Mouse (Mus musculus) erythroblast, embryonic 14.5 days (primary cell): Measurements from ENCODE around the gene Hmgcs1. TPM values are rescaled to one million over a fixed set of nuclear protein-coding genes. Genes with fewer than 3 reads are reported as not detected.
A peak's percentile ranks its signal among the peaks of the same experiment; 100 is the strongest.

Experiments
- H3K27me3 ChIP-seq: 2 replicates; pipeline ENCODE4 v1.6.1; 2012; ENCODE audit warnings: inconsistent platforms; ENCODE audit not compliant: control insufficient read depth
- H3K36me3 ChIP-seq: 2 replicates; pipeline ENCODE4 v1.6.1; 2012; ENCODE audit warnings: mild to moderate bottlenecking, inconsistent platforms; ENCODE audit not compliant: control insufficient read depth
- H3K4me1 ChIP-seq: 2 replicates; pipeline ENCODE4 v1.6.1; 2012; ENCODE audit warnings: inconsistent platforms; ENCODE audit not compliant: control insufficient read depth
- H3K4me3 ChIP-seq: replicated peaks from 2 replicates; pipeline ENCODE3; 2012; ENCODE audit warnings: moderate library complexity, mild to moderate bottlenecking, inconsistent platforms
- H3K9me3 ChIP-seq: 2 replicates; pipeline ENCODE4 v1.6.1; 2012; ENCODE audit warnings: low read length, inconsistent platforms, mixed read lengths; ENCODE audit not compliant: control insufficient read depth
- GATA1 ChIP-seq: IDR thresholded peaks from 2 replicates; pipeline ENCODE4 v1.6.1; 2012; ENCODE audit warnings: low read length, inconsistent platforms, mixed read lengths
- TAL1 ChIP-seq: IDR thresholded peaks from 3 replicates; pipeline ENCODE4 v1.6.1; 2012; ENCODE audit warnings: low read length, inconsistent platforms, mixed read lengths
- polyA plus RNA-seq: library from polyadenylated mRNA; stranded (reverse); fragments of >175 nt; gene quantifications from 2 replicates; pipeline ENCODE4 v1.2.3, GENCODE M21; 2012

The Hmgcs1 gene
- polyA plus RNA-seq, result 0.04 and 0.14 TPM in 2 replicates

DNA sequence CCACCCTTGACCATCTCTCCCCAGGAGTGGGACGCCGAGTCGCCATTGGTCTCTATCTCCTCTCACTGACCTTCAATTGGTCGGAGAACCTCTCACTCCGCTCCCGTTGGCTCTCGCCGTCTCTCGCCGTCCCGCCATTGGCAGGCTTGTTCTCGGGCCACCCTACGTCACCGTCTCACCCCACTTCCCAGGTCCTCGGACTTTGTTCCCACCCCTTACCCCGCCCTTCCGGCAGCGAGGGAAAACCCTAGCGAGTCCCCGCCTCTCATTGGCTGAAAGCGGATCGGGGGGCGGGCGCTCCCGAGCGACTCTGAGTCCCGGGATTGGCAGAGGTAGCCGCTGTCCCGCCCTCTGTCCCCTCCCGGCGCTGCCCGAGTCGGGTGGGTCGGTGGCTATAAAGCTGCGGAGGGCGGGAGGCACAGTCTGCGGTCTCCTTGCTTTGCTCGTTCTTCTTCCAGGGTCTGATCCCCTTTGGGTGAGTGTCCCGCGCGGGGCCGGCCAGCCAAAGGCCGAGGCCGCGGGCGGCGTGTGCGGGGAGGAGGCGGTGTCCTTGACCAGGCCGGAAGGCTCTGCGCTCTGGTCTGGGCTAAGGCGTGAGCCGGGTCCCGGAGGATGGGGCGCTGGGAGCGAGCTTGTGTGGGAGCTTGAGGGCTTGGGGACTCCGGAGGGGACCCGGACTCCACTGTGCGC lies at the start of gene Hmgcs1:
Hmgcs1 (plus strand) TSS at position 341 of the 690 bp plus-strand sequence.
- Histone ChIP-seq H3K4me1 (peaks cover 18% of the 10 kb centered on the region), H3K27me3 (no peaks in the 10 kb centered on the region), H3K9me3 (no peaks in the 10 kb centered on the region), H3K4me3 (peak within 1 kb of the TSS; percentile 70), H3K36me3 (no peaks in the 10 kb centered on the region)
- TF ChIP-seq GATA1 (no peak), TAL1 (no peak)

DNA sequence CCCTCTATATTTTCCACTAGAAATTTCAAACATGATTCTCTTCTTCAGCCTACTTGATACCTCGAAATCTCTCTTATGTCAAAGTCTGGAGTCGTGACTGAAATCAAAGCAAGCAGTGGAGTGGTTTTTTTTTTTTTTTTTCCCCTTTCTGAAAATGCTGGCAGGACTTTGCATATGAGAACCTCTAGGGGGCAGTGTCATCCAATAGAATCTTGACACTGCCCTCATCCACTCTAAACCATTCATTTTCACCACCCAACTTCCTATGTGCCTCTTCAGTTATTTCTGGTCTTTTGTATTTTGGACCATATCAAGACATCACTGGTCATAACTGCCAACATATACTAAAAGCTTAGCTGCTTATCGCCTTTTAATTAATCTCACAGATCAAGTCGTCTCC lies 49.7 kb upstream of the Hmgcs1 start:
- no peak overlapping the region for H3K4me3 ChIP-seq
- no peaks in the 10 kb centered on the region for H3K36me3 ChIP-seq
- TF ChIP-seq TAL1 (no peak), GATA1 (no peak)
- no peaks in the 10 kb centered on the region; the same call in 1 of the 2 replicates for H3K4me1 ChIP-seq
- H3K9me3 ChIP-seq, result no peaks in the 10 kb centered on the region
- H3K27me3 ChIP-seq, result no peaks in the 10 kb centered on the region

DNA sequence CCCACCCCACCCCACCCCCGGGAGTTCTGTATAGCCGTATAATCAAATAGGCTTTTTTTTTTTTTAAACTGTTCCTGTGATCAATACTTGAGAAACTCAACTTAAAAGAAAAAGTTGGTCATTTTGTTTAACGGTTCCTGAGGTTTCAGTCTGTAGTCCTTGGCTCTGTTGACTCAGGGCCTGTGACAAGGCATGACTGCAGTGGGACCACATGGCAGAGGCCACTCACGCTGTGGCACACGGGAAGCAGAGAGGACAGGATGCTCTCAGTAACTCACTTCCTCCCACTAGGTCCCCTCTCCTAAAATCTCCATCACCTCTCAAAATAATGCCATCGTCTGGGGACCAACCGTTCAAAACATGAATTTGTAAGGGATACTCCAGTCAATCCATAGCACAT lies 49.0 kb upstream of the Hmgcs1 start:
- TF ChIP-seq GATA1 (no peak), TAL1 (no peak)
- H3K36me3 ChIP-seq, result no peaks in the 10 kb centered on the region
- no peaks in the 10 kb centered on the region for H3K9me3 ChIP-seq
- H3K4me1 ChIP-seq, result no peaks in the 10 kb centered on the region; the same call in 1 of the 2 replicates
- no peaks in the 10 kb centered on the region for H3K27me3 ChIP-seq
- no peak overlapping the region for H3K4me3 ChIP-seq

DNA sequence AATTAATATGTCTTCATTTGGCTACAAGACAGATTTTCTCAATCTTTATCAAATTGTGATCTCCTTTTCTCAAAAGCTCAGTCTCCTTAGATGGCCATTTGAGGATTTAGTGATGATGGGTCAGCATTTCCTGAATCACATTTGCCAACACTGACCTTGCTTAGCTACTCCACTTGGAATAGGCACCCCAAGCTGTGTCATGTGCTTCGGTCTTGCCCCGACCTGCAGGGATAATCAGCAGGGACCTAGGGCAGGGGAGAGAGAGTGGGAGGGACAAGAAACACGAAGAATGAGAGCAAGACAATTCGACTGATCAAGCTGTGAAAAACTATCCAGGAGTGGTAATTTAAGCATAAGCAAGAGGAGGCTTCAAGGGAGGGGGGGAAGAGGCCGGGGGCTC lies 45.4 kb upstream of the Hmgcs1 start:
- no peak for TF ChIP-seq GATA1
- TF ChIP-seq TAL1, result no peak
- H3K9me3 ChIP-seq, result no peaks in the 10 kb centered on the region
- H3K4me3 ChIP-seq, result no peak overlapping the region
- H3K27me3 ChIP-seq, result no peaks in the 10 kb centered on the region
- no peaks in the 10 kb centered on the region for H3K36me3 ChIP-seq
- no peaks in the 10 kb centered on the region; the same call in 1 of the 2 replicates for H3K4me1 ChIP-seq

DNA sequence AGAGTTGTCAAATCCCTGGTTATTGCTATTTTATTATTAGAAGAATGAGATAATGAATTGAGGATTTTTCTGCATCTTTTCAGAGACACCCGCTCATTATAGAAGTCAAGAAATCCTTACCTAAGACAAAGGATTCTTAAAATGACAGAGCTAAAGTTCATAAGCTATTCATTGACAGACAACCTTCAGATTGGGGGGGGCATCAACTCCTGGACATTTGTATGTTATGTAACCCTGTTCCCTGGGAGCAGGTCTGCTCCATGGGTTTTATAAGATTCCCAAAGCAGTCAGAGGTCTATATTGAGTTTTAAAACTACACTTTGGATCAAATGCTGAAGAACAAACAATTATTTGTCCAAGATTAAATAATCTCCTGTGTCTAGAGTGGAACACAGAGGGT lies 43.7 kb upstream of the Hmgcs1 start:
- no peaks in the 10 kb centered on the region for H3K9me3 ChIP-seq
- no peaks in the 10 kb centered on the region for H3K4me1 ChIP-seq
- H3K36me3 ChIP-seq, result no peaks in the 10 kb centered on the region
- no peak for TF ChIP-seq TAL1
- TF ChIP-seq GATA1, result no peak
- no peaks in the 10 kb centered on the region for H3K27me3 ChIP-seq
- H3K4me3 ChIP-seq, result no peak overlapping the region

DNA sequence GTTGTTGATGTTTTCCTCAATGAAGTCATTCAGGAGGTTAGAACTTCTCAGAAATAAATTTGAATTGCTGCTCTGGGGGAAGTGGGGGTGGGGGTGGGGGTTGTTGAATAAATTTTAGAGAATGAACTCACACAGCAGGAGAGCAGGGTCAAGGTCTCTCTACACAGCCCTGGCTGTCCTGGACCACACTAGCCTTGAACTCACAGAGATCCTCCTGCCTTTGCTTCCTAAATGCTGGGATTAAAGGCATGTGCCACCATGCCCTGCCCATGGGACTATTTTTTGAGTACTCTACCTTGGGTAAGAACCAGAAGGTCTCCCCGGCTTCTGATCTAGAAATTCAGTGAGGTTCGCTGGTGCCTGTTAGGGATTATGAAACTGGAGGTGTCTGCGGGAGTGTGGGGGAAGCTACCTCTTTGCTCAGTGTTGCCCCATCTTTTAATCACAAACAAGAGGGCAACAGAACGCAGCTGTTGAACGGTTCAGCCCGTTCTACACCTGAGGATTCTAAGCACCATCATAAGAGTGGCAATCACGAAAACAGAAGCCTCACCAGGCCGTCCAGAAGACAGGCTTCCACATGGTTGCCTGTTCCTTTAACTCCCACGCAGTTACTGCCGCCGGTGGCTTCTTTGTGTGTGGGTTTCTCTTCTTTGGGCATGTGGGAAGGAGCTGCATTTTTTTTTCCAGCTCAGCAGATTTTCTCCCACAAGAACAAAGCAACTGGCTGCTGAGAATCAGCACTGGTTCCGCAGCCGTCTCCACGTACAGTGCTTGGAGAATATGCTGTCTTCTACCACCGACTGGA lies 41.1 kb upstream of the Hmgcs1 start:
- Histone ChIP-seq H3K4me3 (no peak overlapping the region), H3K36me3 (no peaks in the 10 kb centered on the region), H3K9me3 (no peaks in the 10 kb centered on the region), H3K4me1 (no peaks in the 10 kb centered on the region), H3K27me3 (no peaks in the 10 kb centered on the region)
- TF ChIP-seq TAL1, result no peak
- TF ChIP-seq GATA1, result no peak

DNA sequence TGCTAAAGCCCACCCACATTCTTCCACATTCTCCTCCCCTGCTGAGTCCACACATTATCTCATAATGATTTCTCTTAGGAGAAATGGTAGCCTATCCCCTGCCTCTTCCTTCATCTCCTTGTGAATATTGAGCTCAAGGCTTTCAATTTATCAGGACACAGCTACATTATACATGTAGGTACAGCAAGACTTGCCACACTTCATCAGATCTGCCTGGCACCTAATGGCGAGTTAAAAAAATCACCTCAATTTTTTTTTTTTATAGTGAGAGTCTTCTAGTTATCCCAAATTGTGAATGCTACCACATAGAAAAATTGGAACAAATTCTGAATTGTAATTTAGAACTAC lies 40.5 kb upstream of the Hmgcs1 start:
- no peak for TF ChIP-seq GATA1
- Histone ChIP-seq H3K4me1 (no peaks in the 10 kb centered on the region), H3K4me3 (no peak overlapping the region)

DNA sequence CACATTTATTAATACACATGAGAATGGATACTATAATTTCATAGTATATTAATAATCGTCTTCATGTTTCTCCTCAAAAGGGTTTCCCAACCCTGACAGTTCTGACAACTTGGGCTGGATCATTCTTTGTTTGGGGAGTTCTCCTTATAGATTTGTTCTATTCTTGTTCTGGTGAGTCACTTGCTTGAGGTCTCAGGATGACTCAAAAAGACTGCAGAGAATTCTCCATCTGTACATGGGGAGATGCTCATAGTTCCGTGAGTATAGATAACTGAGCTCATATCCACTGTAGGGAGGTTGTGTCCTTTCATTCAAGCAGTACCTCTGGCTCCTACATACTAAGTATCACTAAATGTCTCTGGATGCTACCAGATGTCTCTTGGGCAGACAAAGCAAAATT lies 35.4 kb upstream of the Hmgcs1 start:
- Histone ChIP-seq H3K4me1 (no peaks in the 10 kb centered on the region), H3K9me3 (no peaks in the 10 kb centered on the region), H3K27me3 (no peaks in the 10 kb centered on the region), H3K4me3 (no peak overlapping the region), H3K36me3 (no peaks in the 10 kb centered on the region)
- TF ChIP-seq TAL1 (no peak), GATA1 (no peak)

More for the DNA sequence above, 40.5 kb upstream of the Hmgcs1 start:
- Histone ChIP-seq H3K27me3 (no peaks in the 10 kb centered on the region), H3K9me3 (no peaks in the 10 kb centered on the region), H3K36me3 (no peaks in the 10 kb centered on the region)

DNA sequence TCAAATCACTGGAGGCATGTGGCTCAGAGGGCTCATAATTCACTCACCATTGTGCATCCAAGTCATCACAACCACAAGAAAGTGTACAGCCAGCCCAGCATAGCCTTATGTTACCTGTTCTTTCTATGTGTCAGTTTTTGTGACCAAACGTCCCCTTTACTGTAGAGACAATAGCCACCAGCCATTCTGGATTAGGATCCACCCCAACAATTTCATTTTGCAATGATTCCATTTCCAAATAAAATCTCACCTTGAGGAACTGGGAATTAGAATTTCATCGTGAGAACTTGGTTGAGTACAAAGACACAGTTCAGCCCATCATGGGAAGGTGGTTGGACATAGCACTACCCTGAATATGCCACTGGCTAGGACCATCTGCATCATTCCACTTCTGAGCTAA lies 33.9 kb upstream of the Hmgcs1 start:
- Histone ChIP-seq H3K27me3 (no peaks in the 10 kb centered on the region), H3K36me3 (no peaks in the 10 kb centered on the region), H3K4me1 (no peaks in the 10 kb centered on the region), H3K9me3 (no peaks in the 10 kb centered on the region), H3K4me3 (no peak overlapping the region)
- TF ChIP-seq GATA1, result no peak
- TF ChIP-seq TAL1, result no peak
